Mouse (Mus musculus): ENCODE data around the gene Atp5l. TPM values are rescaled to one million over a fixed set of nuclear protein-coding genes. Genes with fewer than 3 reads are reported as not detected.

Gene Atp5l
- total RNA-seq (2023): 100 to 1,000 TPM; 146 to 149 TPM

GRCm38 (mm10) chr9:44920374-44921122, at the start of gene Atp5l:
Gene Atp5l, minus strand, starts transcription at chr9:44920742.

DNA sequence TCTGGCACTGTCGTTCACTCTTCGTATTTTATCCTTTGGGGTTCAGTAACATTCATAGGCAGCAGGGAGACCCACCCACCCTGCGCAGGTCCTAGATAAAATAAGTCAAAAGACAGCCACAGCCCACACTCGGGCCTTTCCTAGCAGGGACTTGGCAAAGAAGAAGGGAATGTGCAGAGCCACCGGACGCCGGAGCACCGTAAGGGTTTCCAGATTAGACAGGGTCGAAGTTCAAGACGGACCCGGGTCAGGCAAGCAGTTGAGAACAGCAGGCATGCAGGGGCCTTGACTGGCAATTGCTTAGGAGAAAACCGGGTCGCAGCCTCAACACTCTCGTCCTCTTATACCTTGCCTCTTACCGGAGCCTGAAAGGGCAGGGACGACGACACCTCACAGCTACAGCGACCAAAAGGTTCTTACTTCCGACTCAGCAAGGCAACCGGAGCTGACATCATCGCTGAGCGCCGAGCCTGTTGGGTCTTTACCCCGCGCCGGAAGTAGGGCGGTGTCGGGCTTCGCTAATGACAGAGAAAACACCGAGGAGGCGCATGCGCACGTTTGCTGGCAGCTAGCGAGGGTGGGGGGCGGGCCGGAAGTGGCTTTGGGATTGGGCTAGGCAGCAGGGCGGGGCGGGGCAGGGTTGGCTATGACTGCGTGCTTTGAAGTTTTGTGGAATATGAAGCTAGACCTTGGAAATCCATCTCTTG, 44.7 kb upstream of the Atp5l start, which contains the start of gene Ube4a:
Gene Ube4a, minus strand, starts transcription at position 475 of the 707 bp plus-strand sequence.

GRCm38 (mm10) chr9:44881221-44881871, 39.2 kb downstream of the Atp5l start, which contains the start of gene Kmt2a:
Gene Kmt2a, minus strand, starts transcription at chr9:44881296.

Other genes starting within 250 kb of the Atp5l start
- gene Treh, start 247.5 kb downstream of the Atp5l start, total RNA-seq (2023): not detected
- gene Phldb1, start 185.5 kb downstream of the Atp5l start, total RNA-seq (2023): 1 to 10 TPM; 1.2 to 2.4 TPM
- gene Arcn1, start 152.9 kb downstream of the Atp5l start, total RNA-seq (2023): 100 to 1,000 TPM; 119 to 126 TPM
- gene Ift46, start 152.8 kb downstream of the Atp5l start, total RNA-seq (2023): 10 to 100 TPM; 36.9 to 45.6 TPM
- gene Tmem25, start 121.4 kb downstream of the Atp5l start, total RNA-seq (2023): 1 to 10 TPM; 2.7 to 3.3 TPM
- gene Ttc36, start 117.7 kb downstream of the Atp5l start, total RNA-seq (2023): 10 to 100 TPM in 1 of 2 experiments, 1 to 10 TPM in 1; 8.5 to 11.2 TPM
- gene Kmt2a, start 39.4 kb downstream of the Atp5l start, total RNA-seq (2023): 100 to 1,000 TPM; 162 to 179 TPM
- gene Ube4a, start 44.9 kb upstream of the Atp5l start, total RNA-seq (2023): 100 to 1,000 TPM in 1 of 2 experiments, 10 to 100 TPM in 1; 97.0 to 130 TPM
- 100 to 1,000 TPM; 492 to 549 TPM for gene Cd3g, start 59.7 kb upstream of the Atp5l start, total RNA-seq (2023)
- gene Cd3d, start 61.0 kb upstream of the Atp5l start, total RNA-seq (2023): 100 to 1,000 TPM; 523 to 573 TPM
- gene Cd3e, start 88.9 kb upstream of the Atp5l start, total RNA-seq (2023): 100 to 1,000 TPM; 887 to 950 TPM
- under 1 TPM in 1 of 2 experiments, not detected in 1; 0.74 TPM for gene Mpzl2, start 119.1 kb upstream of the Atp5l start, total RNA-seq (2023)
- 10 to 100 TPM; 11.8 to 14.3 TPM for gene Mpzl3, start 134.4 kb upstream of the Atp5l start, total RNA-seq (2023)
- 10 to 100 TPM; 17.5 to 22.2 TPM for gene Jaml, start 158.4 kb upstream of the Atp5l start, total RNA-seq (2023)
- under 1 TPM; 0.35 to 0.50 TPM for gene Scn2b, start 197.0 kb upstream of the Atp5l start, total RNA-seq (2023)
- gene Scn4b, start 217.7 kb upstream of the Atp5l start, total RNA-seq (2023): not detected